Mouse (Mus musculus) CH12.LX (cell line): Measurements from ENCODE around the gene Ifna2. TPM values are rescaled to one million over a fixed set of nuclear protein-coding genes. Genes with fewer than 3 reads are reported as not detected.
A peak's percentile ranks its signal among the peaks of the same experiment; 100 is the strongest.

ENCODE experiments used
- DNase-seq: peaks from one replicate; pipeline ENCODE4 v3.0.0-alpha.2; 2013; ENCODE audit errors: extremely low read depth
- H3K27ac ChIP-seq: 2 replicates; pipeline ENCODE4 v1.5.1; 2012; ENCODE audit warnings: low read depth, mild to moderate bottlenecking, control low read depth, moderate library complexity; ENCODE audit not compliant: insufficient read depth
- H3K27me3 ChIP-seq: replicated peaks from 2 replicates; pipeline ENCODE3; 2012; ENCODE audit warnings: inconsistent platforms
- H3K36me3 ChIP-seq, 2 experiments: replicated peaks in 1 of 2; 2 replicates each; pipeline versions ENCODE3 to v1.6.1; 2012; ENCODE audit warnings: inconsistent platforms in 1 of 2, low read length in 1 of 2, mild to moderate bottlenecking in 1 of 2, mixed read lengths in 1 of 2, moderate library complexity in 1 of 2; ENCODE audit not compliant: control insufficient read depth in 1 of 2, insufficient read depth in 1 of 2
- H3K4me1 ChIP-seq, 2 experiments: 2 replicates each; pipeline ENCODE4 v1.6.1; 2012; ENCODE audit warnings: inconsistent platforms in 1 of 2, moderate library complexity in 1 of 2; ENCODE audit not compliant: insufficient read depth in 2 of 2, control insufficient read depth in 1 of 2
- H3K4me2 ChIP-seq: 2 replicates; pipeline ENCODE4 v1.6.1; 2012; ENCODE audit warnings: low read depth, mild to moderate bottlenecking, control low read depth; ENCODE audit not compliant: poor library complexity, insufficient read depth, severe bottlenecking
- H3K4me3 ChIP-seq, 3 experiments: fragments of 150-350 bp in 1 of 3; sonication (generic) in 1 of 3; replicated peaks in 1 of 3; 2 replicates each; pipeline versions ENCODE3 to v1.5.1; 2011 to 2012; ENCODE audit warnings: low read depth in 2 of 3, low read length in 2 of 3, mild to moderate bottlenecking in 2 of 3, moderate library complexity in 2 of 3, control low read depth in 1 of 3, improper control_type of control experiment in 1 of 3, inconsistent platforms in 1 of 3, mixed read lengths in 1 of 3; ENCODE audit not compliant: poor library complexity in 1 of 3
- H3K79me2 ChIP-seq: replicated peaks from 2 replicates; pipeline ENCODE4 v1.6.1; 2012; ENCODE audit warnings: mild to moderate bottlenecking, moderate library complexity; ENCODE audit not compliant: control insufficient read depth, poor library complexity, insufficient read depth, severe bottlenecking; ENCODE audit errors: extremely low read depth
- H3K9ac ChIP-seq: 2 replicates; pipeline ENCODE4 v1.6.1; 2012; ENCODE audit warnings: low read depth, mild to moderate bottlenecking, control low read depth, moderate library complexity; ENCODE audit not compliant: insufficient read depth
- H3K9me3 ChIP-seq: replicated peaks from 2 replicates; pipeline ENCODE3; 2012; ENCODE audit warnings: low read length, inconsistent platforms, mixed read lengths
- BHLHE40 ChIP-seq: IDR thresholded peaks from 2 replicates; pipeline ENCODE4 v1.6.1; 2011; ENCODE audit warnings: mild to moderate bottlenecking, low read depth, low read length, improper control_type of control experiment
- CHD1 ChIP-seq: IDR thresholded peaks from 2 replicates; pipeline ENCODE4 v1.6.1; 2012; ENCODE audit warnings: low read depth, low read length, improper control_type of control experiment, inconsistent platforms
- CHD2 ChIP-seq: IDR thresholded peaks from 2 replicates; pipeline ENCODE4 v1.6.1; 2011; ENCODE audit warnings: low read length, improper control_type of control experiment
- ELF1 ChIP-seq: IDR thresholded peaks from 2 replicates; pipeline ENCODE4 v1.6.1; 2014; ENCODE audit warnings: low read depth, mild to moderate bottlenecking, inconsistent platforms, low read length, improper control_type of control experiment
- EP300 ChIP-seq: IDR thresholded peaks from 2 replicates; pipeline ENCODE4 v1.6.1; 2011; ENCODE audit warnings: low read length, improper control_type of control experiment
- ETS1 ChIP-seq: conservative IDR thresholded peaks from 2 replicates; pipeline ENCODE4 v1.6.1; 2012; ENCODE audit warnings: low read depth, mild to moderate bottlenecking, inconsistent platforms, low read length, improper control_type of control experiment, moderate library complexity
- HCFC1 ChIP-seq: IDR thresholded peaks from 2 replicates; pipeline ENCODE4 v1.6.1; 2012; ENCODE audit warnings: low read depth, mild to moderate bottlenecking, inconsistent platforms, low read length, improper control_type of control experiment
- IRF4 ChIP-seq: IDR thresholded peaks from 2 replicates; pipeline ENCODE4 v1.6.1; 2014; ENCODE audit warnings: low read depth, mild to moderate bottlenecking, inconsistent platforms, low read length, improper control_type of control experiment
- JUND ChIP-seq: conservative IDR thresholded peaks from 2 replicates; pipeline ENCODE4 v1.6.1; 2011; ENCODE audit warnings: low read depth, low read length, improper control_type of control experiment
- MAFK ChIP-seq: IDR thresholded peaks from 2 replicates; pipeline ENCODE4 v1.6.1; 2011; ENCODE audit warnings: low read length, improper control_type of control experiment; ENCODE audit not compliant: insufficient replicate concordance
- MXI1 ChIP-seq: IDR thresholded peaks from 2 replicates; pipeline ENCODE4 v1.6.1; 2011; ENCODE audit warnings: mild to moderate bottlenecking, low read depth, low read length, improper control_type of control experiment
- MYC ChIP-seq: IDR thresholded peaks from 2 replicates; pipeline ENCODE4 v1.6.1; 2011; ENCODE audit warnings: low read depth, mild to moderate bottlenecking, improper control_type of control experiment, low read length
- PAX5 ChIP-seq: IDR thresholded peaks from 2 replicates; pipeline ENCODE4 v1.6.1; 2012; ENCODE audit warnings: low read length, inconsistent platforms, mixed read lengths
- POLR2A ChIP-seq: IDR thresholded peaks from 2 replicates; pipeline ENCODE4 v1.6.1; 2011; ENCODE audit warnings: low read depth, mild to moderate bottlenecking, improper control_type of control experiment, low read length
- RAD21 ChIP-seq: IDR thresholded peaks from 2 replicates; pipeline ENCODE4 v1.6.1; 2011; ENCODE audit warnings: low read depth, mild to moderate bottlenecking, low read length, improper control_type of control experiment, moderate library complexity
- RCOR1 ChIP-seq: conservative IDR thresholded peaks from 2 replicates; pipeline ENCODE4 v1.6.1; 2012; ENCODE audit warnings: low read depth, mild to moderate bottlenecking, inconsistent platforms, low read length, improper control_type of control experiment
- SMC3 ChIP-seq: IDR thresholded peaks from 2 replicates; pipeline ENCODE4 v1.6.1; 2011; ENCODE audit warnings: low read depth, low read length, improper control_type of control experiment
- TCF12 ChIP-seq: IDR thresholded peaks from 2 replicates; pipeline ENCODE4 v1.6.1; 2014; ENCODE audit warnings: low read depth, mild to moderate bottlenecking, inconsistent platforms, low read length, improper control_type of control experiment
- USF2 ChIP-seq: conservative IDR thresholded peaks from 2 replicates; pipeline ENCODE4 v1.6.1; 2011; ENCODE audit warnings: low read depth, low read length, improper control_type of control experiment
- ZMIZ1 ChIP-seq: IDR thresholded peaks from 2 replicates; pipeline ENCODE4 v1.6.1; 2012; ENCODE audit warnings: low read depth, mild to moderate bottlenecking, inconsistent platforms, low read length, improper control_type of control experiment
- ZNF384 ChIP-seq: IDR thresholded peaks from 2 replicates; pipeline ENCODE4 v1.6.1; 2012; ENCODE audit warnings: low read depth, low read length, improper control_type of control experiment, inconsistent platforms
- dilution Hi-C: fragments of 300-500 bp; cut with MboI; formaldehyde crosslinking; loops from 2 replicates; pipeline ENCODE4 v1.14.3; 2020; ENCODE audit warnings: low sequenced_read_pairs; ENCODE audit not compliant: extremely low pct_unique_long_range_greater_than_20kb, extremely low pct_ligation_motif_present
- in situ Hi-C: fragments of 300-500 bp; cut with MboI; formaldehyde crosslinking; loops from 3 replicates; pipeline ENCODE4 v1.14.3; 2019; ENCODE audit warnings: low sequenced_read_pairs, low pct_ligation_motif_present, low pct_unique_long_range_greater_than_20kb, mixed read lengths
- polyA plus RNA-seq: library from polyadenylated mRNA; unstranded; fragments of >175 nt; gene quantifications from 2 replicates; pipeline ENCODE4 v1.2.1, GENCODE M21; 2012; ENCODE audit warnings: low read depth; ENCODE audit not compliant: insufficient read length
- total RNA-seq, 2 experiments: library from RNA; depleted of rRNA; stranded (reverse); fragments of 300-350 nt in 1 of 2; fragments of >200 nt in 1 of 2; gene quantifications; 2 replicates each; pipeline ENCODE4 v1.2.3; 2012 to 2014

Ifna2 gene
- total and polyA plus RNA-seq, 3 experiments: not detected

DNA sequence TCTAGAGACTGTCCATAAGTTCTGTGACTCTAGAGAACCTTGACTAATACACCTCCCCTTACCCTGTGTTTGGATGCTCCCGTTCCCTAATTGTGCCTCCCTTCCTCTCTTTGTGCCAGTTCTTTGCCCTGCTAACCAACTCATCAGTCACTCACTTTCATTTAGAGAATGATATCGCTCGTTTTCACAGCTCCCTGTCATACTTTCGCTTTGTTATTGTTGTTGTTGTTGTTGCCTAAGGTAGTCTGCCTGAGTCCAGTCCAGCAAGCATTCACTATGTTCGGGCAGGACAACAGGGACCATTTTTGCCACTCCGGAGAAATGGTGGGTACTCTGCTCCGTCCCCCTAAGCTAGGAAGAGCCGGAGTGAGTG lies 43.0 kb downstream of the Ifna2 start:
- peak overlapping the region; percentile 57 for H3K9ac ChIP-seq
- peaks cover 12% of the 10 kb centered on the region for H3K27me3 ChIP-seq
- H3K4me1 ChIP-seq: no peaks in the 10 kb centered on the region
- no peak for DNase-seq
- H3K4me2 ChIP-seq: peak overlapping the region; percentile 73
- in situ Hi-C loops (no loop called here), dilution Hi-C loops (no loop called here)
- no peaks in the 10 kb centered on the region for H3K36me3 ChIP-seq
- H3K79me2 ChIP-seq: no peaks in the 10 kb centered on the region
- H3K9me3 ChIP-seq: peaks cover 4% of the 10 kb centered on the region
- TF ChIP-seq MYC (no peak), MXI1 (0 out of 2 replicates have a peak, but pooled peaks have one; percentile 41)
- TF ChIP-seq, all 38 proteins: peak for 1
- Histone ChIP-seq H3K27ac (no peak overlapping the region), H3K4me3 (peak overlapping the region; percentile 54 to 85 (median 61))

DNA sequence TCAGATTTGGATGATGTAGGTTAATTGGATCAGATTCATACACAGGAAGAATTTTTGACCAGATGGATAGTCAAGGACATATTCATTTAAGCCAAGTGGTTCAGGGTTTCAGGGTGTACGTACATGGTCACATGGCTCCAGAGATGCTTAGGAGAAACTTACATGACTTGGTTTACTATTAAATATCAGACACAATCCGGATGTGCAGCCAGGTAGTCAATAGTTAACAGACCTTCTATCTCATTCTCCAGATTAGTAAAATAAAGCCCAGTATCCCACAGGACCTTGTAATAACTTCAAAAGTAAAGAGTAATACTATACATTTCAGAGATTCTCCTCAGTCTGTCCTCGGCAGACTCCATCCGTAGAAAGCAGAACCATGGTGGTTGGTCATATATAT lies 49.4 kb downstream of the Ifna2 start, which contains the start of gene C87499:
C87499 (minus strand) TSS at position 101 of the 400 bp plus-strand sequence.
- Histone ChIP-seq H3K9me3 (no peaks in the 10 kb centered on the region), H3K27ac (no peak within 1 kb of the TSS), H3K79me2 (no peaks in the 10 kb centered on the region), H3K4me2 (no peak within 1 kb of the TSS), H3K4me1 (no peaks in the 10 kb centered on the region), H3K9ac (no peak within 1 kb of the TSS), H3K36me3 (no peaks in the 10 kb centered on the region), H3K27me3 (peaks cover 21% of the 10 kb centered on the region), H3K4me3 (no peak within 1 kb of the TSS)
- DNase-seq: no peak
- TF ChIP-seq CHD2: no peak
- TF ChIP-seq USF2: no peak
- no peak for TF ChIP-seq SMC3
- no peak for TF ChIP-seq PAX5
- TF ChIP-seq ELF1: no peak
- no peak for TF ChIP-seq MAFK
- no peak for TF ChIP-seq BHLHE40
- TF ChIP-seq RAD21: no peak
- TF ChIP-seq MXI1: no peak
- TF ChIP-seq POLR2A: no peak
- TF ChIP-seq ETS1: no peak
- TF ChIP-seq HCFC1: no peak
- TF ChIP-seq IRF4: no peak
- no peak for TF ChIP-seq CHD1
- TF ChIP-seq JUND: no peak
- no peak for TF ChIP-seq EP300
- TF ChIP-seq ZMIZ1: no peak
- TF ChIP-seq RCOR1: no peak
- TF ChIP-seq TCF12: no peak
- no peak for TF ChIP-seq ZNF384
- dilution Hi-C loops: no loop called here
- in situ Hi-C loops: no loop called here

Other genes with a start within 250 kb of the Ifna2 start
Only the 20 nearest of the 33 such genes appear.
- not detected in 2 replicates for gene Ifna14, start 112.1 kb downstream of the Ifna2 start, total RNA-seq (2012; rRNA removed)
- gene Ifna14, start 112.1 kb downstream of the Ifna2 start, total RNA-seq (2014; rRNA removed): not detected in 2 replicates
- gene Ifna14, start 112.1 kb downstream of the Ifna2 start, polyA plus RNA-seq: not detected in 2 replicates
- not detected in 2 replicates for gene Ifna9, start 91.5 kb downstream of the Ifna2 start, total RNA-seq (2012; rRNA removed)
- gene Ifna9, start 91.5 kb downstream of the Ifna2 start, total RNA-seq (2014; rRNA removed): not detected in 2 replicates
- gene Ifna9, start 91.5 kb downstream of the Ifna2 start, polyA plus RNA-seq: not detected in 2 replicates
- gene Ifna12, start 80.5 kb downstream of the Ifna2 start, total RNA-seq (2012; rRNA removed): not detected in 2 replicates
- gene Ifna12, start 80.5 kb downstream of the Ifna2 start, total RNA-seq (2014; rRNA removed): not detected in 2 replicates
- gene Ifna12, start 80.5 kb downstream of the Ifna2 start, polyA plus RNA-seq: not detected in 2 replicates
- gene C87499, start 49.5 kb downstream of the Ifna2 start, total RNA-seq (2012; rRNA removed): not detected in 2 replicates
- gene C87499, start 49.5 kb downstream of the Ifna2 start, total RNA-seq (2014; rRNA removed): not detected in 2 replicates
- not detected in 2 replicates for gene C87499, start 49.5 kb downstream of the Ifna2 start, polyA plus RNA-seq
- gene Ifna13, start 39.5 kb downstream of the Ifna2 start, total RNA-seq (2012; rRNA removed): not detected in 2 replicates
- gene Ifna13, start 39.5 kb downstream of the Ifna2 start, total RNA-seq (2014; rRNA removed): not detected in 2 replicates
- not detected in 2 replicates for gene Ifna13, start 39.5 kb downstream of the Ifna2 start, polyA plus RNA-seq
- gene Ifna16, start 7.0 kb downstream of the Ifna2 start, total RNA-seq (2012; rRNA removed): not detected in 2 replicates
- not detected in 2 replicates for gene Ifna16, start 7.0 kb downstream of the Ifna2 start, total RNA-seq (2014; rRNA removed)
- not detected in 2 replicates for gene Ifna16, start 7.0 kb downstream of the Ifna2 start, polyA plus RNA-seq
- not detected in 2 replicates for gene Ifnab, start 7.4 kb upstream of the Ifna2 start, total RNA-seq (2012; rRNA removed)
- not detected in 2 replicates for gene Ifnab, start 7.4 kb upstream of the Ifna2 start, total RNA-seq (2014; rRNA removed)
- gene Ifnab, start 7.4 kb upstream of the Ifna2 start, polyA plus RNA-seq: not detected in 2 replicates
- gene Gm26566, start 37.9 kb upstream of the Ifna2 start, total RNA-seq (2012; rRNA removed): 10.2 and 11.9 TPM in 2 replicates
- gene Gm26566, start 37.9 kb upstream of the Ifna2 start, total RNA-seq (2014; rRNA removed): not detected in 2 replicates
- 0.49 TPM in 1 of 2 replicates, not detected in the other for gene Gm26566, start 37.9 kb upstream of the Ifna2 start, polyA plus RNA-seq
- 40.0 and 42.2 TPM in 2 replicates for gene Klhl9, start 38.6 kb upstream of the Ifna2 start, total RNA-seq (2012; rRNA removed)
- 51.6 and 55.2 TPM in 2 replicates for gene Klhl9, start 38.6 kb upstream of the Ifna2 start, total RNA-seq (2014; rRNA removed)
- gene Klhl9, start 38.6 kb upstream of the Ifna2 start, polyA plus RNA-seq: 16.1 and 19.1 TPM in 2 replicates
- not detected in 2 replicates for gene Gm13271, start 71.0 kb upstream of the Ifna2 start, total RNA-seq (2012; rRNA removed)
- gene Gm13271, start 71.0 kb upstream of the Ifna2 start, total RNA-seq (2014; rRNA removed): not detected in 2 replicates
- not detected in 2 replicates for gene Gm13271, start 71.0 kb upstream of the Ifna2 start, polyA plus RNA-seq
- gene Gm13283, start 76.2 kb upstream of the Ifna2 start, total RNA-seq (2012; rRNA removed): not detected in 2 replicates
- not detected in 2 replicates for gene Gm13283, start 76.2 kb upstream of the Ifna2 start, total RNA-seq (2014; rRNA removed)
- not detected in 2 replicates for gene Gm13283, start 76.2 kb upstream of the Ifna2 start, polyA plus RNA-seq
- not detected in 2 replicates for gene Gm13290, start 89.9 kb upstream of the Ifna2 start, total RNA-seq (2012; rRNA removed)
- not detected in 2 replicates for gene Gm13290, start 89.9 kb upstream of the Ifna2 start, total RNA-seq (2014; rRNA removed)
- not detected in 2 replicates for gene Gm13290, start 89.9 kb upstream of the Ifna2 start, polyA plus RNA-seq
- not detected in 2 replicates for gene Gm13289, start 93.0 kb upstream of the Ifna2 start, total RNA-seq (2012; rRNA removed)
- gene Gm13289, start 93.0 kb upstream of the Ifna2 start, total RNA-seq (2014; rRNA removed): not detected in 2 replicates
- gene Gm13289, start 93.0 kb upstream of the Ifna2 start, polyA plus RNA-seq: not detected in 2 replicates
- not detected in 2 replicates for gene Gm13272, start 95.9 kb upstream of the Ifna2 start, total RNA-seq (2012; rRNA removed)
- not detected in 2 replicates for gene Gm13272, start 95.9 kb upstream of the Ifna2 start, total RNA-seq (2014; rRNA removed)
- not detected in 2 replicates for gene Gm13272, start 95.9 kb upstream of the Ifna2 start, polyA plus RNA-seq
- not detected in 2 replicates for gene Ifnz, start 98.2 kb upstream of the Ifna2 start, total RNA-seq (2012; rRNA removed)
- gene Ifnz, start 98.2 kb upstream of the Ifna2 start, total RNA-seq (2014; rRNA removed): not detected in 2 replicates
- gene Ifnz, start 98.2 kb upstream of the Ifna2 start, polyA plus RNA-seq: not detected in 2 replicates
- not detected in 2 replicates for gene Gm13276, start 101.8 kb upstream of the Ifna2 start, total RNA-seq (2012; rRNA removed)
- not detected in 2 replicates for gene Gm13276, start 101.8 kb upstream of the Ifna2 start, total RNA-seq (2014; rRNA removed)
- gene Gm13276, start 101.8 kb upstream of the Ifna2 start, polyA plus RNA-seq: not detected in 2 replicates
- not detected in 2 replicates for gene Gm13277, start 104.7 kb upstream of the Ifna2 start, total RNA-seq (2012; rRNA removed)
- not detected in 2 replicates for gene Gm13277, start 104.7 kb upstream of the Ifna2 start, total RNA-seq (2014; rRNA removed)
- not detected in 2 replicates for gene Gm13277, start 104.7 kb upstream of the Ifna2 start, polyA plus RNA-seq
- gene Gm13278, start 107.6 kb upstream of the Ifna2 start, total RNA-seq (2012; rRNA removed): not detected in 2 replicates
- gene Gm13278, start 107.6 kb upstream of the Ifna2 start, total RNA-seq (2014; rRNA removed): not detected in 2 replicates
- gene Gm13278, start 107.6 kb upstream of the Ifna2 start, polyA plus RNA-seq: not detected in 2 replicates
- not detected in 2 replicates for gene Gm13275, start 110.6 kb upstream of the Ifna2 start, total RNA-seq (2012; rRNA removed)
- not detected in 2 replicates for gene Gm13275, start 110.6 kb upstream of the Ifna2 start, total RNA-seq (2014; rRNA removed)
- gene Gm13275, start 110.6 kb upstream of the Ifna2 start, polyA plus RNA-seq: not detected in 2 replicates
- not detected in 2 replicates for gene Gm13279, start 113.5 kb upstream of the Ifna2 start, total RNA-seq (2012; rRNA removed)
- gene Gm13279, start 113.5 kb upstream of the Ifna2 start, total RNA-seq (2014; rRNA removed): not detected in 2 replicates
- gene Gm13279, start 113.5 kb upstream of the Ifna2 start, polyA plus RNA-seq: not detected in 2 replicates